Mouse (Mus musculus): ENCODE measurements at regions not wholly inside any gene's neighbourhood (a gene's known extent, or its start where the extent isn't known, plus 50 kb on each side); places are given as distances from the start of the nearest gene placed in this dataset.

DNA sequence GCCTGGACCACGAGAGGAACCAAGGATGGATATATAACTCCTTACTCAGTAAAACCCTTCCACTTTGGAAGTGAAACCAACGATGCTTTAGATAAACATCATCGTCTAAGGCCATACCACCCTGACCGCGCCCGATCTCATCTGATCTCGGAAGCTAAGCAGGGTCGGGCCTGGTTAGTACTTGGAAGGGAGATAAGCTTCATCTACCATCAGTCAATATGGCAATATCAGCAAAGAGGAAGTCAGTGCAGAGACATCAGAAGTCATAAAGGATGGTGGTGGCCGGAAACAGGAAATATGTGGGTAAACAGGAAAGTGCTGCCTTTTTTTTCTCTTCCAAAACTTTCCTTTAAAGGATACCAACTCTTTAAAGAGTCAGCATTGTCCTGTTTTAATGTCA is 61.8 kb upstream of the Mast4 start:
- Histone ChIP-seq H3K4me3 (replicated peaks; ENCODE audit: extremely low read depth, low read depth, low read length) (no peak overlapping the region), H3K4me1 (ENCODE audit: control insufficient read depth, insufficient read depth, low read length) (no peaks in the 10 kb centered on the region; the same call in 1 of the 2 replicates)
- no peak for DNase-seq
- TF ChIP-seq CTCF (IDR thresholded peaks at IDR 0.05; ENCODE audit: insufficient read depth, low read length) (no peak), POLR2A (IDR thresholded peaks at IDR 0.05; ENCODE audit: borderline replicate concordance, extremely low read depth, low read depth, low read length) (no peak)
- 25% methylated on average over 9 of the region's 9 CpGs for WGBS

DNA sequence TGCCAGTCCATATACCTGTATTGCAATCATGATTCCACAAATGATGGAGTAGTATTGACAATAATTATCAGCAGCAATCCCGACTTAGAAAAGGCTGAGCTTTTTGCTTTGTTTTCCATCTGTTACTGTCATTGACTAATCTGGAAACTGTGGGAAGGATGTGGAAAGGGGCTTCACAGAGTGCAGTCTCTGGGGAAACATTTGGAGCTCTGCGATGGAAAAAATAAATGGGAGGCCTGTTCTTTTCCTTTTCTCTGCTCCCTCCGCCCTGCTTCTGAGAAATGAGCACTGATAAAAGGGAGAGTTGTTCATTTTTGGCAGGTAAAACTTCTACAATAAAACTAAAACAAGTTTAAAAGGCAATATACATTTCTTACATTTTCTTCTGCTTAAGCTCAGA is 58.3 kb upstream of the Mast4 start:
- WGBS, result 69% methylated on average over 3 of the region's 3 CpGs
- no peak for TF ChIP-seq CTCF (IDR thresholded peaks at IDR 0.05; ENCODE audit: insufficient read depth, low read length)
- TF ChIP-seq POLR2A (IDR thresholded peaks at IDR 0.05; ENCODE audit: borderline replicate concordance, extremely low read depth, low read depth, low read length), result no peak
- DNase-seq, result no peak
- Histone ChIP-seq H3K4me3 (replicated peaks; ENCODE audit: extremely low read depth, low read depth, low read length) (no peak overlapping the region), H3K4me1 (ENCODE audit: control insufficient read depth, insufficient read depth, low read length) (no peaks in the 10 kb centered on the region; the same call in 1 of the 2 replicates)

DNA sequence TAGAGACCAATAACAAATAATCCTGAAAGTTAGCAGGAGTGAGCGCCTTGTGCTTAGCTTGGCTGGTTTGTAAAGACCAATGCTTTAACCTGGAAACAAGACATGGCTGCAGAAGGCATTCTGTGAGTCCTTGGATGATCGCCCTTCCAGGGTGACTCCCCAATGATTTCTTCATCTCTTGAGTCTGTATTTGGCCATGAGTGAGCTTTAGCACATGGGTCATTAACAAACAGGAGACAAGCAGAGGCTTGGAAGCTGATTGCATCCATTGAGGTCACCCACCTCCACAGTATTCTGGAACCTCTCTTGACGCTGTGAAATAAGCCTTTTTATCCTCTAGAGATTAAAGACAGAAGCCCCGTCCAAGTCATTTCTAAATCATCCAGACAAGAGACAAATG is 57.1 kb upstream of the Mast4 start:
- no peak for DNase-seq
- H3K4me1 ChIP-seq (ENCODE audit: control insufficient read depth, insufficient read depth, low read length), result no peaks in the 10 kb centered on the region; the same call in 1 of the 2 replicates
- H3K4me3 ChIP-seq (replicated peaks; ENCODE audit: extremely low read depth, low read depth, low read length), result no peak overlapping the region
- 85% methylated on average over 4 of the region's 4 CpGs for WGBS
- TF ChIP-seq POLR2A (IDR thresholded peaks at IDR 0.05; ENCODE audit: borderline replicate concordance, extremely low read depth, low read depth, low read length) (no peak), CTCF (IDR thresholded peaks at IDR 0.05; ENCODE audit: insufficient read depth, low read length) (no peak)

DNA sequence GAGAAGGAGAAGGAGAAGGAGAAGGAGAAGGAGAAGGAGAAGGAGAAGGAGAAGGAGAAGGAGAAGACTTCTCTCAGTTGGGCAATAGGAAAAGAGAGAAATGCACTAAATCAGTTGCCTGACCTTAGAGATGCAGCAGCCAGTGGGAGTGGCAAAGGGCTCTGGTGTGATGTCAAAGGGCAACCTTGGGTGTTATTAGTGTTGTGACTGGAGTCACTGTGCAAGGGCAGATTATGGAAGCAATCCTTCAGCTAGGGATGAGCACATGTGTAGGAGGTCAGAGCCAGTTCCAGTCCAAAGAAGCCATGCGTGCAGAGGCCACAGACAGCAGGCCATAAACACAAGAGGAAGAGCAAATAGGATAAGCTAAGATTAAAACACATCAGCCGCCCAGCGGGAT is 56.7 kb upstream of the Mast4 start:
- no peak for DNase-seq
- no peak for TF ChIP-seq POLR2A (IDR thresholded peaks at IDR 0.05; ENCODE audit: borderline replicate concordance, extremely low read depth, low read depth, low read length)
- TF ChIP-seq CTCF (IDR thresholded peaks at IDR 0.05; ENCODE audit: insufficient read depth, low read length), result no peak
- no peak overlapping the region for H3K4me3 ChIP-seq (replicated peaks; ENCODE audit: extremely low read depth, low read depth, low read length)
- WGBS, result 85% methylated on average over 3 of the region's 3 CpGs
- no peaks in the 10 kb centered on the region; the same call in 1 of the 2 replicates for H3K4me1 ChIP-seq (ENCODE audit: control insufficient read depth, insufficient read depth, low read length)

DNA sequence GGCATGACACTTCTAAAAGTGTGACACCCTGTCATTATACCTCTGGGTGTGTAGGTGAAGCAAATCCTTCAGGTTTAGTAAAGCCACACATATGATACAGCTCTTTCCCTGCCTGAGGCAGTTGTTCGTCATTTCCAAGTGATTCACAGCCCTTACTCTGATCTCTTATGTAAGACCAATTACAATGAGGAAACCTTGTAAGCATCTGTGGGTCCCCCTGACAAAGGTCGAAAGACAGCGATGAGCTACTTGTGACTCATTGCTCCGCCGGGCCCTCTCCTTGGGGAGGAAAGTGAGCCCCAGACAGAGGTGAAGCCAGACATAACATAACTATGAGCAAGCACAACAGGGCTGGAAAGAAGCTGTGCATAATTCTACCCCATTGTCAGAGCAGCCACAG is 52.7 kb upstream of the Mast4 start:
- 93% methylated on average over 5 of the region's 5 CpGs for WGBS
- Histone ChIP-seq H3K4me3 (replicated peaks; ENCODE audit: extremely low read depth, low read depth, low read length) (no peak overlapping the region), H3K4me1 (ENCODE audit: control insufficient read depth, insufficient read depth, low read length) (no peaks in the 10 kb centered on the region)
- no peak for DNase-seq
- TF ChIP-seq POLR2A (IDR thresholded peaks at IDR 0.05; ENCODE audit: borderline replicate concordance, extremely low read depth, low read depth, low read length) (no peak), CTCF (IDR thresholded peaks at IDR 0.05; ENCODE audit: insufficient read depth, low read length) (no peak)

Measured in lung, adult 2 months (tissue).